ENCODE assay signal across 14 mouse cellular contexts in the genomic region with DNA sequence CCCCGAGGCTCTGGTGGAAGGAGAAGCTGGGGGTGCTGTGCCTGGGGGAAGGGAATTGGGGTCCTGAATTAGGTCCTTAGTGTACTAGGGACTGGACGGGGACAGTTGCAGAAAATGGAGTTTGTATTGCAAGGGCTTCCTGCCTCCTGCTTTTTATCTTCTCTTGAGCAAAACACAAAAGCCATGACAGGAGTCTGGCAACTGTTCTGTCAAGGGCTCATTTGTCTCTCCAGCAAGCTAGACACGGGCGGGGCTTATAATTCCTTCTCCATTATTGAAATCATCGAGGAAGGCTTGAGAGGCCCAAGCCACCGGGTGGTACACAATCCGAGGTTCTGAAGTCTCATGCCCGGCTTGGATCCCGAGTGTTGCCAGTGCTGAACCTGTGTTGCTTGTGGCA. TPM values are rescaled to one million over a fixed set of nuclear protein-coding genes. Genes with fewer than 3 reads are reported as not detected.
DNase-seq lines count a peak whose midpoint lies in the region; ATAC-seq and TF ChIP-seq lines count a peak whose summit lies in the region.
"Had no signal": no experiment of that assay in that cellular context is flagged by ENCODE, and none has a peak within 500 bp of the region (broad histone marks: within the 10 kb centered on the region; RNA-seq: fewer than 3 reads in every experiment).

No protein-coding gene starts in this region.

- peaks cover 53% of the 10 kb centered on the region for H3K4me1 ChIP-seq in heart, embryonic 16.5 days (ENCODE audit: control insufficient read depth, insufficient read depth, low read length)
- H3K4me1 ChIP-seq in midbrain, embryonic 13.5 days (replicated peaks): peaks cover 55% of the 10 kb centered on the region
- peaks cover 55% of the 10 kb centered on the region for H3K4me1 ChIP-seq in midbrain, embryonic 15.5 days
- H3K4me1 ChIP-seq in forebrain, embryonic 15.5 days: peaks cover 62% of the 10 kb centered on the region
- H3K4me1 ChIP-seq in cerebellum, adult 2 months (ENCODE audit: control insufficient read depth, insufficient read depth, low read length): no peaks in the 10 kb centered on the region

- no peak; the same call in 1 of the 2 replicates for ATAC-seq in heart, embryonic 16.5 days (replicated peaks; ENCODE audit: extremely low read depth, insufficient read depth, low FRiP score)
- ATAC-seq in midbrain, embryonic 13.5 days: no peak
- ATAC-seq in midbrain, embryonic 15.5 days (replicated peaks): no peak
- ATAC-seq in forebrain, embryonic 15.5 days (replicated peaks): peak; percentile 10; the same call in 1 of the 2 replicates
- ATAC-seq: CD4-positive, CD25-positive, alpha-beta regulatory T cell, adult 4 months; Patski had no signal

- H3K27me3 ChIP-seq in heart, embryonic 16.5 days (ENCODE audit: control insufficient read depth, insufficient read depth, low read length): no peaks in the 10 kb centered on the region
- no peaks in the 10 kb centered on the region for H3K27me3 ChIP-seq in midbrain, embryonic 13.5 days
- H3K27me3 ChIP-seq in midbrain, embryonic 15.5 days (replicated peaks): no peaks in the 10 kb centered on the region
- H3K27me3 ChIP-seq in forebrain, embryonic 15.5 days: no peaks in the 10 kb centered on the region
- no peaks in the 10 kb centered on the region for H3K27me3 ChIP-seq in cerebellum, adult 2 months (ENCODE audit: control insufficient read depth, insufficient read depth, low read length)
- H3K27me3 ChIP-seq: limb, embryonic 13.5 days; Patski had no signal

- H3K27ac ChIP-seq in heart, embryonic 16.5 days (ENCODE audit: low read length): peak overlapping the region; percentile 80
- 0 out of 2 replicates have a peak overlapping the region, but pooled peaks have one; percentile 19 for H3K27ac ChIP-seq in midbrain, embryonic 13.5 days
- H3K27ac ChIP-seq in midbrain, embryonic 15.5 days: no peak overlapping the region
- peak overlapping the region; percentile 84 for H3K27ac ChIP-seq in forebrain, embryonic 15.5 days (replicated peaks)
- no peak overlapping the region for H3K27ac ChIP-seq in cerebellum, adult 2 months (ENCODE audit: insufficient read depth, low read length)
- H3K27ac ChIP-seq: limb, embryonic 13.5 days had no signal

- no peaks in the 10 kb centered on the region for H3K9me3 ChIP-seq in heart, embryonic 16.5 days (replicated peaks; ENCODE audit: control insufficient read depth, low read length)
- H3K9me3 ChIP-seq in midbrain, embryonic 13.5 days: no peaks in the 10 kb centered on the region
- no peaks in the 10 kb centered on the region for H3K9me3 ChIP-seq in midbrain, embryonic 15.5 days
- H3K9me3 ChIP-seq in forebrain, embryonic 15.5 days: no peaks in the 10 kb centered on the region
- H3K9me3 ChIP-seq: limb, embryonic 13.5 days had no signal

- TF ChIP-seq CTCF in cerebellum, adult 2 months (IDR thresholded peaks at IDR 0.05; ENCODE audit: borderline replicate concordance, insufficient read depth, low read depth, low read length): no peak

- TF ChIP-seq POLR2A in cerebellum, adult 2 months (IDR thresholded peaks at IDR 0.05; ENCODE audit: borderline replicate concordance, insufficient read depth, low read length): no peak

- no peak for DNase-seq in heart, adult 8-10 months (ENCODE audit: low spot score)
- peak; percentile 16 for DNase-seq in lung, postnatal 25 days (ENCODE audit: low spot score)
- DNase-seq in retina, postnatal 1 day: no peak
- DNase-seq in cerebellum, adult 2 months: no peak
- DNase-seq: adrenal gland, adult 2 months; thymus, postnatal 36 days had no signal

- no peak overlapping the region for H3K4me3 ChIP-seq in heart, embryonic 16.5 days (ENCODE audit: low read length)
- no peak overlapping the region for H3K4me3 ChIP-seq in midbrain, embryonic 13.5 days (replicated peaks)
- no peak overlapping the region for H3K4me3 ChIP-seq in midbrain, embryonic 15.5 days
- no peak overlapping the region for H3K4me3 ChIP-seq in forebrain, embryonic 15.5 days
- H3K4me3 ChIP-seq in cerebellum, adult 2 months (replicated peaks; ENCODE audit: insufficient read depth, low read depth, low read length): no peak overlapping the region
- H3K4me3 ChIP-seq: limb, embryonic 13.5 days had no signal

- peaks cover 6% of the 10 kb centered on the region; the same call in 1 of the 2 replicates for H3K36me3 ChIP-seq in heart, embryonic 16.5 days (ENCODE audit: control insufficient read depth, insufficient read depth)
- H3K36me3 ChIP-seq in midbrain, embryonic 13.5 days: no peaks in the 10 kb centered on the region
- H3K36me3 ChIP-seq in midbrain, embryonic 15.5 days (replicated peaks): no peaks in the 10 kb centered on the region
- H3K36me3 ChIP-seq in forebrain, embryonic 15.5 days: no peaks in the 10 kb centered on the region

- no peak overlapping the region; the same call in 1 of the 2 replicates for H3K9ac ChIP-seq in heart, embryonic 16.5 days (ENCODE audit: low read length)
- H3K9ac ChIP-seq in midbrain, embryonic 13.5 days (replicated peaks): 0 out of 2 replicates have a peak overlapping the region, but pooled peaks have one; percentile 36
- H3K9ac ChIP-seq in midbrain, embryonic 15.5 days: no peak overlapping the region
- no peak overlapping the region for H3K9ac ChIP-seq in forebrain, embryonic 15.5 days (replicated peaks)

- H3K4me2 ChIP-seq in heart, embryonic 16.5 days (ENCODE audit: low read depth, low read length): peak overlapping the region; percentile 5
- no peak overlapping the region for H3K4me2 ChIP-seq in midbrain, embryonic 13.5 days (replicated peaks)
- no peak overlapping the region for H3K4me2 ChIP-seq in midbrain, embryonic 15.5 days
- H3K4me2 ChIP-seq in forebrain, embryonic 15.5 days (replicated peaks): no peak overlapping the region
- H3K4me2 ChIP-seq: limb, embryonic 13.5 days had no signal

- WGBS in heart, embryonic 16.5 days: 15% methylated on average over 9 of the region's 9 CpGs
- WGBS in midbrain, embryonic 13.5 days: 53% methylated on average over 9 of the region's 9 CpGs
- 49% methylated on average over 9 of the region's 9 CpGs for WGBS in midbrain, embryonic 15.5 days
- WGBS in forebrain, embryonic 15.5 days: 12% methylated on average over 9 of the region's 9 CpGs
- WGBS in cerebellum, adult 2 months: 47% methylated on average over 9 of the region's 9 CpGs

RNA-seq across cellular contexts. Expression of a gene that starts 38.6 kb away (rescaled TPM):
- polyA plus RNA-seq in heart, embryonic 16.5 days (2015; fragmentation: Nextera tagmentation; extraction: Ambion mirVana): 7.2 and 8.3 TPM in 2 replicates
- total RNA-seq in heart, adult 8-10 months (2022): under 1 TPM; 0.19 to 0.79 (median 0.45) TPM
- polyA plus RNA-seq in midbrain, embryonic 13.5 days (2015; fragmentation: Nextera tagmentation; extraction: Ambion mirVana): 6.5 and 8.5 TPM in 2 replicates
- polyA plus RNA-seq in midbrain, embryonic 15.5 days (2015; fragmentation: Nextera tagmentation; extraction: Ambion mirVana): 7.3 TPM in 2 replicates
- polyA plus RNA-seq in forebrain, embryonic 15.5 days (2015; fragmentation: Nextera tagmentation; extraction: Ambion mirVana): 11.8 and 13.6 TPM in 2 replicates
- 12.6 and 12.8 TPM in 2 replicates for polyA plus RNA-seq in cerebellum, adult 2 months (2012; rRNA removed)
- total RNA-seq: megakaryocyte progenitor cell, adult 5-6 weeks had no signal
- polyA plus RNA-seq: CD4-positive, CD25-positive, alpha-beta regulatory T cell, adult 4 months had no signal

Comparison
In these comparisons a context has a peak if more than half of its experiments do, and no peak if none do; other contexts are left out.
1. H3K27ac ChIP-seq: peak in heart, embryonic 16.5 days (single experiment), midbrain, embryonic 13.5 days (single experiment) and forebrain, embryonic 15.5 days (single experiment); none in midbrain, embryonic 15.5 days (single experiment) and cerebellum, adult 2 months (single experiment).